Mouse (Mus musculus) testis, postnatal 10 days (tissue): Measurements from ENCODE around the gene B3gnt3.
"Not testable (repeated sequence)": the region's sequence is repeated elsewhere in the genome, so short reads cannot be mapped to it uniquely, and the experiment has no call there.

Experiments used
- DNase-seq: peaks from one replicate; pipeline ENCODE4 v3.0.0; 2021; ENCODE audit warnings: low spot score

Gene B3gnt3

GRCm38 (mm10) chr8:71711574-71711973 is 10.0 kb upstream of the B3gnt3 start:
- no peak for DNase-seq

GRCm38 (mm10) chr8:71709800-71710446 is 8.3 kb upstream of the B3gnt3 start:
- peak; percentile 90 for DNase-seq

GRCm38 (mm10) chr8:71709134-71709799 is 7.7 kb upstream of the B3gnt3 start:
- DNase-seq: no peak

GRCm38 (mm10) chr8:71707874-71708273 is 6.3 kb upstream of the B3gnt3 start:
- no peak for DNase-seq

GRCm38 (mm10) chr8:71703400-71703799 is 1.8 kb upstream of the B3gnt3 start:
- DNase-seq: not testable (repeated sequence)

GRCm38 (mm10) chr8:71702923-71703322 is 1.3 kb upstream of the B3gnt3 start:
- no peak for DNase-seq

GRCm38 (mm10) chr8:71702087-71702432 is 471 bp upstream of the B3gnt3 start:
- DNase-seq: peak; percentile 39

- DNase-seq: no peak
These were observed 908 bp downstream of the B3gnt3 start for GRCm38 (mm10) chr8:71700493-71701269.

GRCm38 (mm10) chr8:71695456-71695855 is 6.1 kb downstream of the B3gnt3 start:
- not testable (repeated sequence) for DNase-seq

- DNase-seq: no peak
These were observed 8.2 kb downstream of the B3gnt3 start for GRCm38 (mm10) chr8:71693166-71694041.

- DNase-seq: no peak
These were observed 9.1 kb downstream of the B3gnt3 start for GRCm38 (mm10) chr8:71692509-71692908.

- DNase-seq: no peak
These were observed 12.6 kb downstream of the B3gnt3 start, which contains the start of gene Insl3 for GRCm38 (mm10) chr8:71689028-71689427. Gene Insl3 (plus strand): TSS chr8:71689214.

- DNase-seq: no peak
These were observed 14.0 kb downstream of the B3gnt3 start for GRCm38 (mm10) chr8:71687616-71688015.

GRCm38 (mm10) chr8:71686143-71686734 is 15.3 kb downstream of the B3gnt3 start:
- DNase-seq: peak; percentile 54

- peak; percentile 45 for DNase-seq
These were observed 16.0 kb downstream of the B3gnt3 start for GRCm38 (mm10) chr8:71685573-71685972.

- DNase-seq: no peak
These were observed 16.9 kb downstream of the B3gnt3 start for GRCm38 (mm10) chr8:71684701-71685100.

GRCm38 (mm10) chr8:71682832-71683231 is 18.8 kb downstream of the B3gnt3 start:
- DNase-seq: no peak

- no peak for DNase-seq
These were observed 20.1 kb downstream of the B3gnt3 start for GRCm38 (mm10) chr8:71681369-71681915.

GRCm38 (mm10) chr8:71680471-71680870 is 21.1 kb downstream of the B3gnt3 start:
- DNase-seq: peak; percentile 42

- DNase-seq: peak; percentile 57
These were observed 21.9 kb downstream of the B3gnt3 start for GRCm38 (mm10) chr8:71679550-71680168.

- DNase-seq: peak; percentile 46
These were observed 22.5 kb downstream of the B3gnt3 start for GRCm38 (mm10) chr8:71679116-71679515.
